Mouse (Mus musculus): ENCODE results near the gene Ephb2. TPM values are rescaled to one million over a fixed set of nuclear protein-coding genes. Genes with fewer than 3 reads are reported as not detected.

Ephb2 gene
- total RNA-seq, 2 experiments from 2014 or later: 45.5 to 46.0 TPM

GRCm38 (mm10) chr4:136722361-136723082 is 113.3 kb downstream of the Ephb2 start:
- intact Hi-C loops (cut with DNase I): no loop called here
- DNase-seq (ENCODE audit: extremely low spot score in 1 of 2, low spot score in 2 of 2): peak in 1 of 2 experiments; percentile 45

GRCm38 (mm10) chr4:136721937-136722336 is 113.9 kb downstream of the Ephb2 start:
- intact Hi-C loops (cut with DNase I): no loop called here
- no peak for DNase-seq (ENCODE audit: extremely low spot score in 1 of 2, low spot score in 2 of 2)

- DNase-seq (ENCODE audit: extremely low spot score in 1 of 2, low spot score in 2 of 2): no peak
- intact Hi-C loops (cut with DNase I): no loop called here
Measured at GRCm38 (mm10) chr4:136720025-136720424, 115.8 kb downstream of the Ephb2 start.

- intact Hi-C loops (cut with DNase I): no loop called here
- DNase-seq (ENCODE audit: extremely low spot score in 1 of 2, low spot score in 2 of 2): no peak
Measured at GRCm38 (mm10) chr4:136718193-136718986, 117.4 kb downstream of the Ephb2 start.

GRCm38 (mm10) chr4:136716561-136716972 is 119.2 kb downstream of the Ephb2 start:
- intact Hi-C loops (cut with DNase I): no loop called here

GRCm38 (mm10) chr4:136714530-136714929 is 121.3 kb downstream of the Ephb2 start:
- no peak for DNase-seq (ENCODE audit: extremely low spot score in 1 of 2, low spot score in 2 of 2)
- intact Hi-C loops (cut with DNase I): no loop called here

More at GRCm38 (mm10) chr4:136716561-136716972, 119.2 kb downstream of the Ephb2 start:
- peak; percentile 57 to 58 for DNase-seq (ENCODE audit: extremely low spot score in 1 of 2, low spot score in 2 of 2)

GRCm38 (mm10) chr4:136713889-136714288 is 121.9 kb downstream of the Ephb2 start:
- intact Hi-C loops (cut with DNase I): no loop called here
- no peak for DNase-seq (ENCODE audit: extremely low spot score in 1 of 2, low spot score in 2 of 2)

- DNase-seq (ENCODE audit: extremely low spot score in 1 of 2, low spot score in 2 of 2): no peak
- intact Hi-C loops (cut with DNase I): no loop called here
Measured at GRCm38 (mm10) chr4:136713431-136713830, 122.4 kb downstream of the Ephb2 start.

GRCm38 (mm10) chr4:136711985-136712768 is 123.6 kb downstream of the Ephb2 start:
- intact Hi-C loops (cut with DNase I): no loop called here
- no peak for DNase-seq (ENCODE audit: extremely low spot score in 1 of 2, low spot score in 2 of 2)

GRCm38 (mm10) chr4:136710345-136710744 is 125.4 kb downstream of the Ephb2 start:
- no peak for DNase-seq (ENCODE audit: extremely low spot score in 1 of 2, low spot score in 2 of 2)

GRCm38 (mm10) chr4:136708956-136709355 is 126.8 kb downstream of the Ephb2 start:
- intact Hi-C loops (cut with DNase I): no loop called here
- DNase-seq (ENCODE audit: extremely low spot score in 1 of 2, low spot score in 2 of 2): no peak

More at GRCm38 (mm10) chr4:136710345-136710744, 125.4 kb downstream of the Ephb2 start:
- intact Hi-C loops (cut with DNase I): no loop called here

- intact Hi-C loops (cut with DNase I): no loop called here
- DNase-seq (ENCODE audit: extremely low spot score in 1 of 2, low spot score in 2 of 2): no peak
Measured at GRCm38 (mm10) chr4:136706696-136707095, 129.1 kb downstream of the Ephb2 start.

- intact Hi-C loops (cut with DNase I): no loop called here
- DNase-seq (ENCODE audit: extremely low spot score in 1 of 2, low spot score in 2 of 2): no peak
Measured at GRCm38 (mm10) chr4:136705091-136705490, 130.7 kb downstream of the Ephb2 start.

GRCm38 (mm10) chr4:136704551-136704950 is 131.2 kb downstream of the Ephb2 start:
- intact Hi-C loops (cut with DNase I): no loop called here
- DNase-seq (ENCODE audit: extremely low spot score in 1 of 2, low spot score in 2 of 2): no peak

- intact Hi-C loops (cut with DNase I): no loop called here
- DNase-seq (ENCODE audit: extremely low spot score in 1 of 2, low spot score in 2 of 2): no peak
Measured at GRCm38 (mm10) chr4:136703351-136703750, 132.4 kb downstream of the Ephb2 start.

GRCm38 (mm10) chr4:136702456-136702855 is 133.3 kb downstream of the Ephb2 start:
- intact Hi-C loops (cut with DNase I): no loop called here
- no peak for DNase-seq (ENCODE audit: extremely low spot score in 1 of 2, low spot score in 2 of 2)

GRCm38 (mm10) chr4:136701236-136701635 is 134.6 kb downstream of the Ephb2 start:
- intact Hi-C loops (cut with DNase I): no loop called here
- no peak for DNase-seq (ENCODE audit: extremely low spot score in 1 of 2, low spot score in 2 of 2)

- no peak for DNase-seq (ENCODE audit: extremely low spot score in 1 of 2, low spot score in 2 of 2)
- intact Hi-C loops (cut with DNase I): no loop called here
Measured at GRCm38 (mm10) chr4:136699084-136699450, 136.7 kb downstream of the Ephb2 start.

GRCm38 (mm10) chr4:136698404-136699083 is 137.2 kb downstream of the Ephb2 start:
- DNase-seq (ENCODE audit: extremely low spot score in 1 of 2, low spot score in 2 of 2): peak in 1 of 2 experiments; percentile 63
- intact Hi-C loops (cut with DNase I): no loop called here
